Mouse (Mus musculus) kidney, embryonic 16.5 days (tissue): ENCODE results near the gene Esr1. TPM values are rescaled to one million over a fixed set of nuclear protein-coding genes. Genes with fewer than 3 reads are reported as not detected.
"Not testable (repeated sequence)": the region's sequence is repeated elsewhere in the genome, so short reads cannot be mapped to it uniquely, and the experiment has no call there.

Source experiments
- ATAC-seq: fragments of 200-750 bp; cut with Nextera tagmentation; 2 replicates; pipeline ENCODE4 v1.8.0; 2017; ENCODE audit warnings: moderate TSS enrichment; ENCODE audit not compliant: low FRiP score, low TSS enrichment
- H3K27ac ChIP-seq: fragments of 300-500 bp; sonication (generic); 2 replicates; pipeline ENCODE4 v1.5.1; 2014; ENCODE audit warnings: low read length
- H3K27me3 ChIP-seq: fragments of 300-500 bp; sonication (generic); 2 replicates; pipeline ENCODE4 v1.6.1; 2014; ENCODE audit warnings: low read length, control low read depth, mixed read lengths; ENCODE audit not compliant: insufficient read depth
- H3K36me3 ChIP-seq: fragments of 300-500 bp; sonication (generic); 2 replicates; pipeline ENCODE4 v1.6.1; 2014; ENCODE audit warnings: low read length, control low read depth, mixed read lengths; ENCODE audit not compliant: insufficient read depth
- H3K4me1 ChIP-seq: fragments of 300-500 bp; sonication (generic); 2 replicates; pipeline ENCODE4 v1.6.1; 2014; ENCODE audit warnings: low read length, control low read depth, mixed read lengths; ENCODE audit not compliant: insufficient read depth
- H3K4me2 ChIP-seq: fragments of 300-500 bp; sonication (generic); replicated peaks from 2 replicates; pipeline ENCODE4 v1.6.1; 2014; ENCODE audit warnings: low read depth, low read length
- H3K4me3 ChIP-seq: fragments of 300-500 bp; sonication (generic); 2 replicates; pipeline ENCODE4 v1.5.1; 2014; ENCODE audit warnings: mild to moderate bottlenecking, low read length
- H3K9ac ChIP-seq: fragments of 300-500 bp; sonication (generic); replicated peaks from 2 replicates; pipeline ENCODE4 v1.6.1; 2014; ENCODE audit warnings: low read length
- H3K9me3 ChIP-seq: fragments of 300-500 bp; sonication (generic); 2 replicates; pipeline ENCODE4 v1.6.1; 2016; ENCODE audit warnings: low read length, control low read depth
- WGBS: fragments of 180-500 bp; shearing (Covaris S2); extraction: QIAGEN DNeasy Blood & Tissue Kit; methylation state at CpG from one replicate; pipeline ENCODE4 v1.1.7; 2014; 5-methylcytosine and 5-hydroxymethylcytosine counted together
- polyA plus RNA-seq: library from polyadenylated mRNA; unstranded; fragments of >200 nt; fragmentation: Nextera tagmentation; extraction: Ambion mirVana; gene quantifications from 2 replicates; pipeline ENCODE4 v1.2.1, GENCODE M21; 2015

Esr1 gene
- polyA plus RNA-seq, 1 experiment from 2014 or later = 2.5 TPM

DNA sequence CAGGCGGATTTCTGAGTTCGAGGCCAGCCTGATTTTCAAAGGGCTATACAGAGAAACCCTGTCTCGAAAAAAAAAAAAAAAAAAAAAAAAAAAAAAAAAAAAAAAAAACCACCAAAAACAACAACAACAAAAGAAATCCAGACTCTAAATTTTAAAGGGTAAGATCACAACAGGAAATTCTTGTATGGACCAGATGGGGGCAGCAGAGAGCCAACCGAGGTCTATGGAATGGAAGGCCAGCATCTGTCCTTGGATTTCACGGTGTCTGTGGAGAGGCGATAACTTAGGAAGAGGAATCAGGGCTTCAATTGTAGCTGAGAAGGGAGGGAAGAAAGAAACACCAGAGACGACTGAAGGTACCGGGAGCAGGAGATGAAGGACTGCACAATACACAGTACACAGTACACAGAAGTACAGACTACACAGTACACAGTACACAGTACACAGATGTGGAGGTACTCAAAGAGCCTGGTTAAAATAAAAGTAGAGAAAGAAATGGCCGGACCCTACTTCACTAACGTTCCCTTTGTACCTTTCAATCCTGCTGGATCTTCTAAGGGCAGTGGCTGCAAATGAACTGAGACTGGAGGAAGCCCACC lies 13.1 kb upstream of the Esr1 start:
- H3K27me3 ChIP-seq = no peaks in the 10 kb centered on the region
- 70% methylated on average over 10 of the region's 10 CpGs for WGBS
- no peak for ATAC-seq
- no peak overlapping the region for H3K4me2 ChIP-seq
- H3K27ac ChIP-seq = no peak overlapping the region
- H3K4me1 ChIP-seq = no peaks in the 10 kb centered on the region
- H3K9me3 ChIP-seq = no peaks in the 10 kb centered on the region
- H3K4me3 ChIP-seq = no peak overlapping the region
- H3K36me3 ChIP-seq = no peaks in the 10 kb centered on the region
- H3K9ac ChIP-seq = no peak overlapping the region

DNA sequence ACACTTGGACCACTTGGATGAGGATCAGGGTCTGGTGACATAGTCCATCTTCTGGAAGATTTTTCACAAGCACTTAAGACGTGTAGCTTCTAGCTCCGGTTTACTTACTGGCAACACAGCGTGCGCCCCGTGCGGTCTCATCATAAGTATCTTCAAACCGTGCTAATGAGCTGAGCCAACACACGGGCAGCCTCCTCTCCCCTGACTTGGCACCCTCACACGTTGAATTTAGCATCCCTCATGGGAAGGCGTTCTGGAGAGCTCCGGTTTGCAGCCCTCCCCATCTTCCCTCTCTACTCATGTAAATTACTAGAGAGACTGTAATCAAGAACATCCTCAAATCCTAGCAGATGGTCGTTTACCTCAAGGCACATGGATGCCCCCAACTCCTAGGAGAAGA lies 12.5 kb upstream of the Esr1 start:
- Histone ChIP-seq H3K4me3 (no peak overlapping the region), H3K9me3 (no peaks in the 10 kb centered on the region), H3K4me2 (no peak overlapping the region), H3K27me3 (no peaks in the 10 kb centered on the region), H3K36me3 (no peaks in the 10 kb centered on the region), H3K4me1 (no peaks in the 10 kb centered on the region), H3K9ac (no peak overlapping the region), H3K27ac (no peak overlapping the region)
- ATAC-seq = no peak
- 83% methylated on average over 12 of the region's 12 CpGs for WGBS

DNA sequence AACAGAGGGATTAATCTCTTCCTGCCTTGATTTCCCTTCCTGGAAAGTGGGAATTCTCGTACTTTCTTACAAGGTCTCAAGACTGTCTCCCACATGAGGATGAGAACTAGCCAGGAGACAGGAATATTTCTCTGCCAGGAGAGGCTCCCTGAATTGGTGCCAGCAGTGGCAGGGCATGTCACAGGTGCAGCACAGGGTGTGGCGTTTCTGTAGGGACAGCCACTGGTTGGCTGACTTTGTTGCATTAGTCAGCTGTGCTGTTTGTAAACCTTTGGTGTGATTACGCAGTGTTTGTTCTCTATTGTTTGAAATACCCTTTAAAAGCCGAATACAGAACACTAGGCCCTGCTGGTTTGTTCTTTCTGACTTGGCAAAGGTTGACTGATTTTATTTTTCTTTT lies 11.8 kb upstream of the Esr1 start:
- Histone ChIP-seq H3K27ac (no peak overlapping the region), H3K4me3 (no peak overlapping the region), H3K4me1 (no peaks in the 10 kb centered on the region), H3K4me2 (no peak overlapping the region), H3K36me3 (no peaks in the 10 kb centered on the region), H3K9me3 (no peaks in the 10 kb centered on the region), H3K27me3 (no peaks in the 10 kb centered on the region), H3K9ac (no peak overlapping the region)
- 88% methylated on average over 4 of the region's 4 CpGs for WGBS
- no peak for ATAC-seq

DNA sequence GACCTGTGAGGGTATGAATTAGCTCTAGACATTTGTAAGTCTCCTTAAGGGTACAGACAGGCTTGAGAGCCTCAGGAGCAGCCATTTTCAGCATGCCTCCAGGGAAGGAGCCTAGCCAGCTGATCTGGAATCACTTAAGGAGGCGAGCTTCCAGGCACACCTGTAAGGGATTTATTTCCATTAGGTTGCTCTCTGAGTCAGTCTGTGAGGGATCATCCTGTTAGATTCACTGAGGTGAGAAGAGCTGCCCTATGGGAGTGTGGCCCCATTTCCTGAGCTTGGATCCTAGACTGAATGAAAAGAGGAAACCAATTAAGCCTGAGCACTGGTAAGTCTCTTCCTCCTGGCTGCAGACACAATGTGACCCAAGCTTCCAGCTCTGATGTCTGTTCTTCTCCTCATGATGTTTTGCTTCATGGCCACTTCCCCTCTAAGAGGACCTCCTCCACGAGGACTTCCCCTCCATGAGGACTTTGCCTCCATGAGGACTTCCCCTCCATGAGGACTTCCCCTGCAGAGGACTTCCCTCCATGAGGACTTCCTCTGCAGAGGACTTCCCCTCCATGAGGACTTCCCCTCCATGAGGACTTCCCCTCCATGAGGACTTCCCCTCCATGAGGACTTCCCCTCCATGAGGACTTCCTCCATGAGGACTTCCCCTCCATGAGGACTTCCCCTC lies 10.5 kb upstream of the Esr1 start:
- H3K27ac ChIP-seq = no peak overlapping the region
- 69% methylated on average over 2 of the region's 2 CpGs for WGBS
- no peaks in the 10 kb centered on the region for H3K9me3 ChIP-seq
- no peak overlapping the region for H3K9ac ChIP-seq
- H3K36me3 ChIP-seq = no peaks in the 10 kb centered on the region
- H3K4me3 ChIP-seq = no peak overlapping the region
- no peaks in the 10 kb centered on the region for H3K4me1 ChIP-seq
- H3K4me2 ChIP-seq = no peak overlapping the region
- no peaks in the 10 kb centered on the region for H3K27me3 ChIP-seq
- ATAC-seq = no peak

DNA sequence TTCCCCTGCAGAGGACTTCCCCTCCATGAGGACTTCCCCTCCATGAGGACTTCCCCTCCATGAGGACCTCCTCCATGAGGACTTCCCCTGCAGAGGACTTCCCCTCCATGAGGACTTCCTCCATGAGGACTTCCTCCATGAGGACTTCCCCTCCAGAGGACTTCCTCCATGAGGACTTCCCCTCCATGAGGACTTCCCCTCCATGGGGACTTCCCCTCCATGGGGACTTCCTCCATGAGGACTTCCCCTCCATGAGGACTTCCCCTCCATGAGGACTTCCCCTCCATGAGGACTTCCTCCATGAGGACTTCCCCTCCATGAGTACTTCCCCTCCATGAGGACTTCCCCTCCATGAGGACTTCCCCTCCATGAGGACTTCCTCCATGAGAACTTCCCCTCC lies 9.8 kb upstream of the Esr1 start:
- H3K27ac ChIP-seq, H3K9me3 ChIP-seq, H3K4me1 ChIP-seq, H3K4me3 ChIP-seq, H3K4me2 ChIP-seq, H3K36me3 ChIP-seq, H3K27me3 ChIP-seq, ATAC-seq, H3K9ac ChIP-seq: not testable (repeated sequence)

DNA sequence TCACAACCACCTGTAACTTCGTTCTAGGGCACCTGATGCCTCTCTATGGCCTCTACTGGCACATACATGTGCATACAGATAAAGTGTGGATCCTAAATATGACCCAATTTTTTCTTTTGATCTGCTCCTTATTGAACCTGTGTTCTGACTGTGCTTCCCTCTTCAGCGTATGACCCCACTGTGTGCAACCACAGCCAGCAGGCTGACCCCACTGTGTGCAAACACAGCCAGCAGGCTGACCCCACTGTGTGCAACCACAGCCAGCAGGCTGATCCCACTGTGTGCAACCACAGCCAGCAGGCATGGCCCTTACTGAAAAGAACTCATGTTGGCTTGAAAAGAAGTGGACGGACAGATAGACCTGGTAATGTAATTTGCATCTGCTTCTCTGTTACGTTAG lies 8.9 kb upstream of the Esr1 start:
- H3K27me3 ChIP-seq = no peaks in the 10 kb centered on the region
- no peaks in the 10 kb centered on the region for H3K36me3 ChIP-seq
- H3K9ac ChIP-seq = no peak overlapping the region
- 0 out of 2 replicates have a peak, but pooled peaks cover 4% of the 10 kb centered on the region for H3K9me3 ChIP-seq
- no peak overlapping the region for H3K4me3 ChIP-seq
- ATAC-seq = no peak
- WGBS = 75% methylated on average over 4 of the region's 4 CpGs
- no peak overlapping the region for H3K4me2 ChIP-seq
- H3K4me1 ChIP-seq = no peaks in the 10 kb centered on the region
- H3K27ac ChIP-seq = no peak overlapping the region

DNA sequence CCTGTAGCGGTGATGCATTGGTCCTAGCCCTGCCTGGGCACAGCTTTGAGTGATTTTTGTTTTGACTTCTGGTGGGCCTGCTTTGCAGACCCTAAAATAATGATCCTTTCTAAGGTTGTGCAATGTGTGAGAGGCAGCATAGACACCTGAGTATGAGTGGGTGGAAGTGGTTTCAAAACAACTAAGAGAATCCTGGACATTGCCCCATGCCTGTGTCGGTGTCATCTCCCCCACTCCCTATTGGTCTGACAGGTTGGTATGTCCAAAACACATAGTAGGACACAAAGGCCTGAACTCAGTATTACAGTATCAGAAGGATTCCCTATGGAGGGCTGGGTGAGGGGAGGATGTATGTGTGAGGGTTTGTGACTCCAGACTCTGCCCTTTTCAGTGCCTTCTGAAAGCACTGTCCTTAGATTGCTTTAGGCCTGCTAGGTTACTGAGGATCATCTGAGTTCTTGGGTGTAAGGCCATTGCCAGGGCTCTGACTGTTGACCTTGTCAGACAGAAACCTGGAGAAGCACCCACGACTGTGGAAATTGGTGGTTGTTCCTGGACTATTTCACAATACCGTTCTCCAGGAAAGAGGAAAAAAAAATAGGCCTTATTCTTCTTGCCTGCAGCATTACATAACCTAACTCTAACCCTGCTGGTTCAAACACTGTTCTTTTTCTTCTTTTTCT lies 6.7 kb upstream of the Esr1 start:
- H3K4me1 ChIP-seq = no peaks in the 10 kb centered on the region
- no peak overlapping the region for H3K4me2 ChIP-seq
- ATAC-seq = no peak
- no peaks in the 10 kb centered on the region for H3K36me3 ChIP-seq
- no peak overlapping the region for H3K4me3 ChIP-seq
- no peak overlapping the region for H3K9ac ChIP-seq
- 0 out of 2 replicates have a peak, but pooled peaks cover 4% of the 10 kb centered on the region for H3K9me3 ChIP-seq
- 80% methylated on average over 4 of the region's 4 CpGs for WGBS
- no peaks in the 10 kb centered on the region for H3K27me3 ChIP-seq
- no peak overlapping the region for H3K27ac ChIP-seq

DNA sequence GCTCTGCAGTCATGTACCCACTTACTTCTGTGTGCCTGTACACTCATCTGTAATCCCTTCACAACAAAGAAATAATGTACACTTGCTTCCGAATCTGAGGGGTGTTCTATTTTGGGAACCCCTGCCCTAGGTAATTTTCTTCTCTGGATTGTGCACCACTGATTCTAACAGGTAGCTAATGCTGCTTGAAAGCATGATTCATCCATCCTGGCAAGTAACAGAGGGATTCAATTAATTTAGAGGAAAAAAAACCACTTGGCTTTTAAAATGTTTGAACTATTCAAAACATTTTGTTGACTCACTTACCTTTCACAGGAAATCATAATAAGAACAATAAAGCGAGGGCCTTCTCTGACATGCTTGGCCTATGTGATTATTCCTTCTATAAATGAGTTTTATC lies 1.2 kb upstream of the Esr1 start:
- 0 out of 2 replicates have a peak, but pooled peaks cover 4% of the 10 kb centered on the region for H3K9me3 ChIP-seq
- H3K27ac ChIP-seq = no peak overlapping the region
- peaks cover 21% of the 10 kb centered on the region for H3K4me1 ChIP-seq
- H3K36me3 ChIP-seq = no peaks in the 10 kb centered on the region
- H3K4me2 ChIP-seq = no peak overlapping the region
- H3K27me3 ChIP-seq = no peaks in the 10 kb centered on the region
- H3K9ac ChIP-seq = no peak overlapping the region
- 67% methylated on average over 2 of the region's 2 CpGs for WGBS
- no peak overlapping the region for H3K4me3 ChIP-seq
- no peak for ATAC-seq

DNA sequence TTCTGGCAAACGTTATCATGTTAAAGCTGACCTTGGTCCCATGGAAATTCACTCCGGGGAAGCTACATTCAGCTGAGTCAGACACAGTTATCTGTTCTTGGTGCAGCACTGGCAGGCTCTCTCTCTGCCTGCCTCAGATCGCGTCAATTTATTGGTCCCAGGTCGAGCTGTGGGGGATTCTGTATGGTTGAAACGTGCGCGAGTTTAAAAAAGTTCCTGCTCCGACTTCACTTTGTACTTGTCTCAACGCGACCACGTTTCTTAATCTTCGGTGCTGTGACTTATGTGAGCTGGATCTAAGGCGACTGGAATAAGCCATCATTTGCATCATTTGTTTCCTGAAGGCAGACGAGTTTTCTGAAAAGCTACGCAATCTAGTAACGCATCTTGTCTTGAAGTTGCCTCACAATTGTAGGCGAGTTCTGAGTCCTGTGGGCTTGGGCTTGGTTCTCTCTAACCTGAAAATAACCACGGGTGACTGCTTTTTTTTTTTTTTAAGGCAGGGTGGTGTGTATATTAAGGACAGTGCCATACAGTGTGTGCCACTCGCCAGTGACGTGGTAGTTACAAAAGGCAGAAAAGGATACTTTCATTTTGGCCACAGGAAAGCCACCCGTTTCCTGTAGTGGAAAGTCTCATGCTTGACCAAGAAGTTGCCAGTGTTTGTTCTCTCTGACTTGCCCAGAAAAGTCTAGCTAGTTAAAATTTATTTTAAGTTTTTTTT lies 1.1 kb downstream of the Esr1 start:
- Histone ChIP-seq H3K4me3 (peak overlapping the region; percentile 37), H3K9me3 (no peaks in the 10 kb centered on the region), H3K9ac (peak overlapping the region; percentile 51), H3K4me1 (peaks cover 21% of the 10 kb centered on the region), H3K27me3 (no peaks in the 10 kb centered on the region), H3K36me3 (no peaks in the 10 kb centered on the region), H3K27ac (peak overlapping the region; percentile 82), H3K4me2 (peak overlapping the region; percentile 50)
- ATAC-seq = 0 out of 2 replicates have a peak, but pooled peaks have one; percentile 47
- WGBS = 58% methylated on average over 22 of the region's 22 CpGs
